Mouse (Mus musculus) monocyte, adult 5-6 weeks (primary cell): ENCODE measurements around the gene Krtap4-6. TPM values are rescaled to one million over a fixed set of nuclear protein-coding genes. Genes with fewer than 3 reads are reported as not detected.
"Not testable (repeated sequence)": the region's sequence is repeated elsewhere in the genome, so short reads cannot be mapped to it uniquely, and the experiment has no call there.

ENCODE experiments used
- ATAC-seq: fragments of 153-309, 156-312 bp; replicated peaks from 2 replicates; pipeline ENCODE4 v1.8.0; 2017; ENCODE audit warnings: mild to moderate bottlenecking; ENCODE audit not compliant: low TSS enrichment, insufficient number of reproducible peaks, severe bottlenecking, poor library complexity, low FRiP score
- total RNA-seq: library from RNA; stranded (forward); fragments of 200-1000, 200-491, 200-594 nt; gene quantifications from 3 replicates; pipeline ENCODE4 v1.2.3, GENCODE M21; 2017

Krtap4-6 gene
- not detected in 3 replicates for total RNA-seq

- no peak for ATAC-seq
These were observed at the start of gene Krtap4-6 for GRCm38 (mm10) chr11:99665860-99666259. Krtap4-6 (minus strand) TSS chr11:99665960.

- no peak for ATAC-seq
These were observed 24.7 kb upstream of the Krtap4-6 start, which contains the start of gene Gm14190 for GRCm38 (mm10) chr11:99690463-99690862. Gm14190 (minus strand) TSS chr11:99690740.

- ATAC-seq, result not testable (repeated sequence)
These were observed 19.5 kb upstream of the Krtap4-6 start for GRCm38 (mm10) chr11:99685235-99685634.

DNA sequence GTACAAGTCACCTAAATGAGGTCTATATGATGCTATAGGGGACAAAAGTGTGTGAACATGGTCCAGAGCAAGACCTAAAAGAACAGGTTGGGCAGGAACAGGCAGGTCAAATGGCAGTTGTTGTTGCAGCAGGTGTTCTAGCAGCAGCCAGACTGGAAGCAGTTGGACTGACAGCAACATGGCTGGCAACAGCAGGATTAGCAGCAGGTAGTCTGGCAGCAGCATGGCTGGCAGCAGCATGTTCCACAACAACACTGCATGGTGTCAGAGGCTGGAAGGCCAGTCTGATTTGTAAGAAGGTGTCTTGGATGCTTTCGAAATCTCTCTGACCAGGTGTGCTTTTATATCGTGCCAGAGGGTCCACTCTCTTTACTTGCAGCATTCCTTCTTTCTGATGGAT is 17.7 kb upstream of the Krtap4-6 start:
- no peak for ATAC-seq

- ATAC-seq, result no peak
These were observed 3.0 kb downstream of the Krtap4-6 start for GRCm38 (mm10) chr11:99662802-99663201.

DNA sequence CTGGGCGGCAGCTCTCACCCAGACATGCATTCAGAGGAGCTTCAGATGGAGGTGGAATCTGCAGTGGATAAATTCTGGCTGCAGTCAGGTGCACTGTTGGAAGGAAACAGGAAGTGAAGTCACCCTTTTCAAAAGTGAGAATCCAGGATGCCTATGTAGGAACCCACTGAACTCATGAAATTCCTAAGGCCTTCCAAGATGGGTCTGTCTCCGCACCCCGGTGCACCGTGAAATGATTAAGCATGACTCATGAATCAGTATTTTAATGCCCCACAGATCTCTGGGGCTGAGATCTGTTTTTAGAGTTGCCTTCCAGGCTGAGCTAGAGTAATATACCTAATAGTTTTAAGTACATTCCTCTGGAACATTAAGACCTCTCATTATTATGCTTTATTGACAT is 6.5 kb downstream of the Krtap4-6 start:
- ATAC-seq, result no peak

DNA sequence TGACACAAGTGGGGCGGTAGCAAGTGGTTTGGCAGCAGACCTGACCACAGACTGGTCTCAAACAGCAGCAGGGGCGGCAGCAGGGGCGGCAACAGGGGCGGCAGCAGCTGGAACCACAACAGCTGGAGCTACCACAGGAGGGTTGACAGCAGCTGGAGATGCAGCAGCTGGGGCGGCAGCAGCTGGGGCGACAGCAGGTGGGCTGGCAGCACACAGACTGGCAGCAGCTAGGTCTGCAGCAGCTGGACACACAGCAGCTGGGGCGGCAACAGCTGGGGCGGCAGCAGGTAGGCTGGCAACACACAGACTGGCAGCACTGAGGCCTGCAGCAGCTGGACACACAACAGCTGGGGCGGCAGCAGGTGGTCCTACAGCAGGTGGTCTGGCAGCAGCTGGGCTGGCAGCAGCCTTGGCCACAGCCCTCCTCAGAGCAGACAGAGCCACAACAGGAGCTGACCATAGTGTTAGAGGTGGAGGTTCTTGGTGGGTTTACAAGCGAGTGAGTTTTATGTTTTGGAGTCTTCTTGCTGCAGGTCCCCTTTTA is 7.2 kb downstream of the Krtap4-6 start, which contains the start of gene Gm11563:
Gene Gm11563 (minus strand): TSS at position 494 of the 544 bp plus-strand sequence.
- ATAC-seq, result not testable (repeated sequence)

DNA sequence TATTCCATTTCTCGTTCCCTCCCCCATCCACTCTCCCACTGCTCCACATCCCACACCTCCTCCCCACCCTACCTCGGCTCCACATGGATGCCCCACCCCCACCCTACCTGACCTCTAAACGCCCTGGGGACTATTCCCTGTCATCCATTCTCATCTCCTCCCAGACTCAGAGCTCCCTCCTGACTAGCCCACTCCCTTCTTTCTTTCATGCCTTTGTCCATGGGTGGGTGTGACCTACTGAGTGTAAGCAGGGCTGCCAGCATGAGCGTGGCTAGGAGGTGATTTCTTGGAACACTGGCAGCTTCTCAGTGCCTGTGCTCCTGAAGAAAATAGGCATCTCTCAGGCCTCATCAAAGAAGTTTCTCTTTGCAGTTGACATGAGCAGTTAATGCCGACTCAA is 8.7 kb downstream of the Krtap4-6 start:
- no peak for ATAC-seq

DNA sequence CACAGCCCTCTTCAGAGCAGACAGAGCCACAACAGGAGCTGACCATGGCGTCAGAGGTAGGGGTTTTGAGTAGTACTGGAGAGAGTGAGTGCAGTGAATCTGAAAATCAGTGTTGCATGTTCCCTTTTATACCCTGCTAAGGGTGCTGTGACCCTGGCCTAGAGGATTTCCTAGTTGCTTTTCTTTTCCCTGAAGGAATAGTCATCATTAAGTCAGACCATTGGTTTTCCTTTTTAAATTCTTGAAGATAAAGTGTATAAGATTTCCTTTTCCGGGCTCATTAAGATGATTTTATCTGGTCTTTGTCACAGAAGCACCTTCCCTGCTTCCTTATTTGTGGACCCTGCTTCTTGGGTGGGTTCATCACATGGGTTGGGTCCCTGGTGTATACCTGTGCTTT is 15.6 kb downstream of the Krtap4-6 start, which contains the start of gene Gm11555:
Gene Gm11555 (minus strand): TSS at position 101 of the 400 bp plus-strand sequence.
- ATAC-seq, result no peak

DNA sequence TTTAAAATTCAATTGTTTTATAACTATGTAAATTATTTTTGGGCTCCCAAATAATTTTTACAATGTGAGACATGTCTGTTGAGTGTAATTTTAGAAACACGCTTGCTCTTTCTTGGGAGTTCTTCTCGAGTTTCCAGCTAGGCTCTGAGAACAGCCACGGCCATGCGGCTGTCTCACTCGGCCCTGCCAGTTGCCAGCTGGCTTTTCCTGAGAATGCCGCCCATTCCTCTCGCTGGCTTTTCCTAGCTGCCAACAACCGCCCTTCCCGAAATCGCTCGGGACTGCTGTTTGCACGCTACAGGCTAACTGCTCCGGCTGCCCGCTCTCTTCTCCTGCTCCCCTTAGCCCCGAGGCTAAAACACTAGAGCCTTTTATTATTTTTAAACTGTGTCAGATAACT is 19.3 kb downstream of the Krtap4-6 start:
- no peak for ATAC-seq

DNA sequence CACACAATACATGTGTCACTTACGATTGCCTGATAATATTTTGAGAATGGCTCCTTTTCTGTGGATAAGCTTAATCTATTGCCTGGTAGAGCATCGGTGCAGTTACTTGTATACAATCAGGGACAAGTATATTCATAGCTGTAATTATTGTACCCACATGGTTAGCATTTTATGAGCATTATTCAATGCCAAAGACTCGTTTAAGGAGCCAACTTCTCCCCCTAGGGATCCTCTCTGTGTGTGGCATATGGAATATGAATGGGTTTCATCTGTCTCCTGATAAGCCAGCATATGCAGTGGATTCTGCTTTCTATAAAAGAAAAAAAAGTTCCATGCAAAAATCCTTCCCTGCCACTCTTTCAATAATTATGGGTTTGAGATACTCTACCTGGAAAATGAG is 21.4 kb downstream of the Krtap4-6 start:
- ATAC-seq, result no peak

- not testable (repeated sequence) for ATAC-seq
These were observed 22.1 kb downstream of the Krtap4-6 start, which contains the start of gene Krtap4-7 for GRCm38 (mm10) chr11:99643635-99644139. Krtap4-7 (minus strand) TSS chr11:99644089.

DNA sequence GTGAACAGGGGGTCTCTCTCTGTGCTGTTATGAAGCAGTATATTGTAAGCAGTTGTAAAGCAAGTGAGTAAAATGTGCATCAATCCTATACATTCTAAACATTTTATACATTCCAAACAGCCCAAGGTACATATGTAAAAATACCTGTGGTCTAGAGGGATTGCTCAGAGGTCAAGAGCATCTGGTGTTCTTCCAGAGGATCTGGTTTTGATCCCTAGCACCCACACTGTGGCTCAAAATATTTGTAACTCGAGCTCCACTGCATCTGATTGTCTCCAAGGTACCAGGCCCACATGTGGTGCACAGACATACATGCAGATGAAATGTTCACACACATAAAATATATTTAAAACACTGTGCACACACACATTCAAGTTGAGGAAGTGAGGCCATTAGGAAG is 24.8 kb downstream of the Krtap4-6 start:
- no peak for ATAC-seq

DNA sequence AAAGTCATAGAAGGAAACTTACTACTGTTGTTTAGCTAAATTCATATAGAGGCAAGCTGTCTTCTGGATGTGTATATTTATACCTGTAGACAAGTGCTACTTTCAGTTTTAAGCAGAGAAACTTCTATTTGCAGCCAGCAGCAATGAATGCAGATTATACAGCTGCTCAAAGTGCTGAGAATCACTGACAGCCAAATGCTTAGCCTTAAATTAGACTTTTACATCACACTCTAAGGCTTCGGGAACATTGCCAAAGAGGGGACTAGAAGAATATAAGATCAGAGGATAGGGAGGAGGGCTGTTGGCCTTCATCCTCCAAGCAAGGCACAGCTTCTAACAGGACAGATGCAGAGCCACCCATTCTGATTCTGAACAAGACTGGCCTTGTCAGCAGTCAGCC is 28.7 kb downstream of the Krtap4-6 start:
- no peak for ATAC-seq

GRCm38 (mm10) chr11:99634653-99635134 is 31.1 kb downstream of the Krtap4-6 start, which contains the start of gene Krtap4-2:
Krtap4-2 (minus strand) TSS chr11:99635084.
- ATAC-seq, result no peak

DNA sequence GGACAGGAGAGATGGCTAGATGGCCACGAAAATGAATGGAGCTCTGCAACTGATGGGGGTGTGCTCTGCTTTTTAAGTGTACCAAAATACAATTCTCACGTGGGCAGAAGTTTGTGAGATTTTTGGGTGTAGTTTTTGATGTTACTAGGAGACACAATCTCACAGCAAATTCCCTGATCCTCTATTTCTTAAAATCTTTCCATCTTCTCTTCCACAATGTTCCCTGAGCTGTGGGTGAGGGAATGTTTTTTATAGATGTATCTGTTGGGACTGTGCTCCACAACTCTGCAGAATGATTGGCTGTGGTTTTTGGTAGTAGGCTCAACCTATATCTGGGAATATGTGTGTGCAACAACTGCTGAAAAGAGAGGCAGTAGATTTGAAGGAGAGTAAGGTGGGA is 32.5 kb downstream of the Krtap4-6 start:
- ATAC-seq, result no peak

GRCm38 (mm10) chr11:99630890-99631289 is 34.9 kb downstream of the Krtap4-6 start:
- ATAC-seq, result no peak

GRCm38 (mm10) chr11:99628138-99628537 is 37.6 kb downstream of the Krtap4-6 start, which contains the start of gene Krtap4-1:
Krtap4-1 (minus strand) TSS chr11:99628238.
- no peak for ATAC-seq

DNA sequence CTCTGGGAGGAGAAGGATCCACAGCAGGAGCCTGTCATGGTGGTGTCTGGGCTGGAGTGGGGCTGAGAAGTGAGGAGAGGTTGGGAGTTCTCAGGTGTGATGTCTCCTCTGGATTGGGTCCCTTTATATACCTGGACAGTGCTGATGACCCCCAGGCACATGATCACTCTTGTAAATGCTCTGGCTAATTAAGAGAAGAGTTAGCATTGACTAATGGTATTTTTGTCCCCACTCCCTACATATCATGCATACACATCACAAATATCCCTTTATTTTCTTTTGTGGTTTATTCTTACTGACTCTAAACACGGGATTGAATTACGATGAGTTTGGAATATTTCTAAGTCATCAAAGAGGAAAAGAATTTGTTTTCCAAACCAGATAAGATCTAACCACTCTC is 45.4 kb downstream of the Krtap4-6 start, which contains the start of gene Gm11562:
Gene Gm11562 (minus strand): TSS at position 101 of the 400 bp plus-strand sequence.
- ATAC-seq, result no peak
